Mouse (Mus musculus) myocyte (in vitro differentiated cells): ENCODE measurements around the gene Olfr959. TPM values are rescaled to one million over a fixed set of nuclear protein-coding genes. Genes with fewer than 3 reads are reported as not detected.

Source experiments
- H3K27me3 ChIP-seq: one replicate; pipeline ENCODE4 v1.6.1; 2011; ENCODE audit not compliant: control insufficient read depth, insufficient read depth, insufficient read length
- H3K36me3 ChIP-seq: one replicate; pipeline ENCODE4 v1.6.1; 2011; ENCODE audit not compliant: control insufficient read depth, insufficient read depth
- H3K4me2 ChIP-seq: one replicate; pipeline ENCODE4 v1.6.1; 2011; ENCODE audit warnings: low read depth, control low read depth
- H3K4me3 ChIP-seq: one replicate; pipeline ENCODE4 v1.5.1; 2011; ENCODE audit warnings: mild to moderate bottlenecking, control low read depth, moderate library complexity
- H3K79me2 ChIP-seq: one replicate; pipeline ENCODE4 v1.6.1; 2011; ENCODE audit not compliant: control insufficient read depth, insufficient read depth
- H3ac ChIP-seq: one replicate; pipeline ENCODE4 v1.6.1; 2011; ENCODE audit not compliant: control insufficient read depth, insufficient read length
- E2F4 ChIP-seq: IDR thresholded peaks from one replicate; pipeline ENCODE4 v1.6.1; 2011; ENCODE audit warnings: mild to moderate bottlenecking, control low read depth, moderate library complexity; ENCODE audit not compliant: insufficient read depth
- POLR2A ChIP-seq: IDR thresholded peaks from one replicate; pipeline ENCODE4 v1.6.1; 2011; ENCODE audit warnings: low read depth, mild to moderate bottlenecking, control low read depth, moderate library complexity; ENCODE audit not compliant: insufficient read length
- REST ChIP-seq: IDR thresholded peaks from one replicate; pipeline ENCODE4 v1.6.1; 2011; ENCODE audit warnings: mild to moderate bottlenecking, control low read depth, moderate library complexity; ENCODE audit not compliant: insufficient read depth, insufficient read length
- SRF ChIP-seq: IDR thresholded peaks from one replicate; pipeline ENCODE4 v1.6.1; 2011; ENCODE audit warnings: low read depth; ENCODE audit not compliant: control insufficient read depth, insufficient read length
- TCF12 ChIP-seq: IDR thresholded peaks from one replicate; pipeline ENCODE4 v1.6.1; 2011; ENCODE audit warnings: mild to moderate bottlenecking, control low read depth; ENCODE audit not compliant: poor library complexity, insufficient read depth, severe bottlenecking
- USF1 ChIP-seq: IDR thresholded peaks from one replicate; pipeline ENCODE4 v1.6.1; 2011; ENCODE audit warnings: low read depth, mild to moderate bottlenecking, control low read depth, moderate library complexity
- polyA plus RNA-seq: library from polyadenylated mRNA; unstranded; fragments of >200 nt; fragmentation: generic; extraction: Trizol; gene quantifications from one replicate; pipeline ENCODE4 v1.2.1, GENCODE M21; 2012; ENCODE audit warnings: missing spikeins

The Olfr959 gene
- polyA plus RNA-seq, 1 experiment, result not detected

GRCm38 (mm10) chr9:39523616-39524285, 51.6 kb downstream of the Olfr959 start:
- TF ChIP-seq REST (no peak), TCF12 (no peak), SRF (no peak), E2F4 (no peak), POLR2A (no peak), USF1 (no peak)
- Histone ChIP-seq H3K36me3 (no peaks in the 10 kb centered on the region), H3K27me3 (no peaks in the 10 kb centered on the region), H3K4me3 (no peak overlapping the region), H3K4me2 (no peak overlapping the region), H3ac (no peak overlapping the region), H3K79me2 (no peaks in the 10 kb centered on the region)

Other genes with a start within 250 kb of the Olfr959 start
- not detected for gene Olfr948, start 249.5 kb downstream of the Olfr959 start, polyA plus RNA-seq
- not detected for gene Olfr951, start 188.2 kb downstream of the Olfr959 start, polyA plus RNA-seq
- gene Olfr952, start 148.4 kb downstream of the Olfr959 start, polyA plus RNA-seq, result not detected
- gene Olfr954, start 118.9 kb downstream of the Olfr959 start, polyA plus RNA-seq, result not detected
- not detected for gene Olfr955, start 103.6 kb downstream of the Olfr959 start, polyA plus RNA-seq
- gene Olfr44, start 81.6 kb downstream of the Olfr959 start, polyA plus RNA-seq, result not detected
- gene Olfr957, start 59.8 kb downstream of the Olfr959 start, polyA plus RNA-seq, result not detected
- gene Olfr958, start 21.5 kb downstream of the Olfr959 start, polyA plus RNA-seq, result not detected
- 0.01 TPM for gene AW551984, start 28.8 kb upstream of the Olfr959 start, polyA plus RNA-seq
- gene Olfr148, start 35.1 kb upstream of the Olfr959 start, polyA plus RNA-seq, result not detected
- not detected for gene Olfr960, start 45.8 kb upstream of the Olfr959 start, polyA plus RNA-seq
- gene Olfr961, start 69.5 kb upstream of the Olfr959 start, polyA plus RNA-seq, result not detected
- not detected for gene Olfr963, start 91.6 kb upstream of the Olfr959 start, polyA plus RNA-seq
- 0.02 TPM for gene Olfr149, start 131.5 kb upstream of the Olfr959 start, polyA plus RNA-seq
- gene Olfr965, start 135.8 kb upstream of the Olfr959 start, polyA plus RNA-seq, result not detected
- not detected for gene Olfr150, start 155.4 kb upstream of the Olfr959 start, polyA plus RNA-seq
- not detected for gene Olfr967, start 170.7 kb upstream of the Olfr959 start, polyA plus RNA-seq
- not detected for gene Olfr968, start 207.7 kb upstream of the Olfr959 start, polyA plus RNA-seq
- gene Olfr969, start 215.4 kb upstream of the Olfr959 start, polyA plus RNA-seq, result not detected
- gene Olfr970, start 233.3 kb upstream of the Olfr959 start, polyA plus RNA-seq, result not detected